Mouse (Mus musculus) macrophage (primary cell): ENCODE data around the gene Slc34a3. TPM values are rescaled to one million over a fixed set of nuclear protein-coding genes. Genes with fewer than 3 reads are reported as not detected.

Experiments
- H3K27ac ChIP-seq: fragments of 350-480 bp; formaldehyde crosslinking; 2 replicates; pipeline ENCODE4 v1.9.0; 2021
- H3K36me3 ChIP-seq: fragments of 350-480 bp; formaldehyde crosslinking; 2 replicates; pipeline ENCODE4 v1.9.0; 2021; ENCODE audit errors: inconsistent target
- H3K4me3 ChIP-seq: fragments of 350-480 bp; formaldehyde crosslinking; 2 replicates; pipeline ENCODE4 v1.9.0; 2021; ENCODE audit errors: inconsistent target
- H3K79me2 ChIP-seq: fragments of 350-480 bp; formaldehyde crosslinking; 2 replicates; pipeline ENCODE4 v1.9.0; 2021; ENCODE audit errors: inconsistent target
- WGBS: methylation state at CpG from one replicate; pipeline ENCODE4 v1.1.7; 2026; ENCODE audit warnings: inconsistent platforms; ENCODE audit not compliant: missing documents; 5-methylcytosine and 5-hydroxymethylcytosine counted together
- polyA plus RNA-seq: library from polyadenylated mRNA; stranded (reverse); fragments of 250-400 nt; gene quantifications from 3 replicates; pipeline ENCODE4 v1.2.4, GENCODE M21; 2018; ENCODE audit warnings: inconsistent platforms

Gene Slc34a3
- polyA plus RNA-seq, 1 experiment from 2014 or later: not detected

DNA sequence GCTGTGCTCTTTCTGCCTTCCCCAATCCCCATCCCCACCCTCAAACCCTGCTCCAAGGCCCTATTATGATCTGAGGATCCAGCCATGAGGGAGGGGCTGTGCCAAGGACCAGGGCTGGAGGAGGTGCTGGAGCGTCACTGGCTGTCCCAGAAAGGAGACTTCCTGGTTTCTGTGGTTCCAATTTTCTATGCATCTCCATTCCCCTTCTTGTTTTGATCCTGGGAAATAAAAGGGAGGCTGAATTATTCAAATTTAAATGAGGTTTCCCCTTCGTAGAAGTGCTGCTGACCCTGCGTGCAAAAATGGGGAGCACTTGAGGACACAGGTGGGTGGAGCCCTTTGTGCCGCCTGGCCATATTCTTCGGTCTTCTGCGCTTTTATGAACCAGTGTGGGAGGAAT is 51.5 kb downstream of the Slc34a3 start:
- Histone ChIP-seq H3K27ac (no peak overlapping the region), H3K79me2 (no peaks in the 10 kb centered on the region), H3K4me3 (no peak overlapping the region), H3K36me3 (no peaks in the 10 kb centered on the region)
- WGBS: 63% methylated on average over 6 of the region's 6 CpGs

DNA sequence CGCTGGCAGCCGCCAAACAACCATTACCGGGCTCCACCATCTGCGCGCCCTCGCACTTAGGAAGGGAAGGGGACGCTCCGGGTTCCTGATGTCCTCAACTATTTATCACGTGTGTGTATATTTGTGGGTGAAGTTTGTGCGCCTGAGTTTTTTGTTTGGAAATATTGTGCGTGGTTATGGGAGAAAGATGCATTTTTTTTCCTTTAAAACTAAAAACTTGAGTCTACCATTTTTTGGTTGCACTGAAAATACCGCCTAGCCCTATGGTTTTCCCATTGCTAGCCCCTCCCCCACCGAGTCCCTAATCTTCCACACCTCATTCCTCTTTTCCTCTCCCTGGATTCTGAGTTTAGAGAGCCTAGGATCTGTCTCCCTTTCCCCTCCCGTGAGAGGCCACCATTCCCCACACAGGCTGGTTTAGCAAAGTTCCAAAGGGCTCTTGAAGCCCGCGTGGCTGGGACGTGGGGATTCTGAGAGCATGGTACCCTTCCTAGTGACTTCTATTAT is 52.2 kb downstream of the Slc34a3 start:
- Histone ChIP-seq H3K27ac (no peak overlapping the region), H3K79me2 (no peaks in the 10 kb centered on the region), H3K4me3 (no peak overlapping the region), H3K36me3 (no peaks in the 10 kb centered on the region)
- 7% methylated on average over 16 of the region's 17 CpGs for WGBS

DNA sequence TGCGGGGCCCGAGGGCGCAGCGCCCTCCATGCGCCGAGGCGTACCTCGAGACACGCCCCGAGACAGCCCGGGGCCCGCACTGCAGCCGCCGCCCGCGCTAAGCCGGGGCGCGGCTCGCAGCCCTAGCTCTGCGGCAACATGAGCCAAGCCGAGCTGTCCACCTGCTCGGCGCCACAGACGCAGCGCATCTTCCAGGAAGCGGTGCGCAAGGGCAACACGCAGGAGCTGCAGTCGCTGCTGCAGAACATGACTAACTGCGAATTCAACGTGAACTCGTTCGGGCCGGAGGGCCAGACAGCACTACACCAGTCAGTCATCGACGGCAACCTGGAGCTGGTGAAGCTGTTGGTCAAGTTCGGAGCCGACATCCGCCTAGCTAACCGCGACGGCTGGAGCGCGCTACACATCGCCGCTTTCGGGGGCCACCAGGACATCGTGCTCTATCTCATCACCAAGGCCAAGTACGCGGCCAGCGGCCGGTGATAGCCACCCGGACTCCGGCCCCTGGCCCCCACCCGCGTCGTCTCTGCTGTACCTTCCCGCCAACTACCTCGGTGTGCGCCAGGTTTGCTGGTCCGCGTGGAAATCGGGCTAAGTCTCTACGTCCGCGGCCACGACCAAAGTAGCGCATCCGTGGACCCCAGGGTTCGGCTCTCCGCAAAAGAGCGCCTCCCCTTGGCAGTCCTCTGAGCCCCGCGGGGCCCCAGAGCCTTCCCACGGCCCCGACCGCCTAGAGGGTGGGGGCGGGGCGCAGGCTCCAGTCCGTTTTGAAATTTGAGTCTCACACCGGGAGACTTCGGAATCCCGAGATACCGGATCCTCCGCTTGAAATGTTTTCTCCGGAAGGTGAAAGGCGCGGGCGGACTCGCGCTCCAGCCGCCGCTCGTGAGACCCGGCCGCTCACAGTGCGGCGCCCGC is 52.9 kb downstream of the Slc34a3 start:
- H3K4me3 ChIP-seq: no peak overlapping the region
- no peaks in the 10 kb centered on the region for H3K36me3 ChIP-seq
- H3K27ac ChIP-seq: no peak overlapping the region
- WGBS: under 1% methylated on average over 83 of the region's 100 CpGs
- H3K79me2 ChIP-seq: no peaks in the 10 kb centered on the region

DNA sequence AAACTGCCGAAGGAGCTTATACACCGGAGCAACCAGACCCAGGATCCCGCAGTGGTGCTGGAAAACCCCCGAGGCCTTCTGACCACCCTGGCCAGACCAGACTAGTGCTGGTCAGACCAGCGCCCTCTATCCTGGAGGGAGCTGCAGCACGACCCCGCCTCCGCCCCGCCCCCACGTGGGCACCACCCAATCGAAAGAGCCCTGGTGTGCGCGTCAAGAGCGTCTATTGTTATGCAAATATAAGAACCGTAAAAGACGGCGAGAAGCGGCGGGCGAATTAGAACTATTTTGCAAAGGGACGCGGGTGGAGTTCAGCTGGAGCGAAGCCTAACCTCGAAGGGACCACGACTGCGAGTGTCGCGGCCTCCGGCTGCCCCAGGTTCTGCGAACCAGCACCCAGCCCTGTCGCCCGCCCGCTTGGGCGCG is 53.7 kb downstream of the Slc34a3 start, which contains the start of gene Nrarp:
Nrarp (plus strand) TSS at position 281 of the 426 bp plus-strand sequence.
- no peak within 1 kb of the TSS for H3K4me3 ChIP-seq
- WGBS: 2% methylated on average over 35 of the region's 35 CpGs
- no peak within 1 kb of the TSS for H3K27ac ChIP-seq
- no peaks in the 10 kb centered on the region for H3K79me2 ChIP-seq
- no peaks in the 10 kb centered on the region for H3K36me3 ChIP-seq

DNA sequence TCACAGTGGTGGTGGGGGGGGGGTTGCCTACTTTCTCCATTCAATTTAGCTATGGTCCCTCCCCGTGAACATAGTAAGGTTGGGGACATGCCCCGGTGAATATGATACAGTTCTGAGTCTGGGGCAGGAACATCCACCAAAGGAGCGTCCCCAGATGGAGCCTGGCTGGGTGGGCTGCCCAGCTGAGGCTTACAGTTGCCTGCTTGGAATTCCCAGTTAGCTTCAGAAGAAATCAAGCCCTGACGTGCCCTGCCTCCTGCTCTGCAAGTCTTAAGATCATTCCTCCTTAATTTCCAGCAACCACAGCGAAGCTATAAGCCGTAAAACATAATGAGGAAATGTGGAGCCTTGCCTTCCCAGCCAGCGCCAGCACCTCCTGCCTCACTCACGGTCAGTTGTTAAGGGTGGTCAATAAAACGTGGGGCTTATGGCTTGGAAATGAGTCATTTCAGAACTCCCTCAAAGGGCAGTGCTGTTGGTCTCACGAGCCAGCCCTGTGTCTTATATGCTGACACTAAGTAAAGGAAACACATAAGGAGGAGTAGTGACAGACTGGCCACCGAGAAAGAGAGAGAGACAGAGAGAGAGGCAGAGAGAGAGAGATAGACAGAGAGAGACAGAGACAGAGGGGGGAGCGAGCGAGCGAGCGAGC is 54.5 kb downstream of the Slc34a3 start:
- Histone ChIP-seq H3K79me2 (no peaks in the 10 kb centered on the region), H3K4me3 (no peak overlapping the region), H3K36me3 (no peaks in the 10 kb centered on the region), H3K27ac (no peak overlapping the region)
- 80% methylated on average over 15 of the region's 15 CpGs for WGBS

Other genes starting within 250 kb of the Slc34a3 start
- 4.8 to 12.0 TPM (median 8.9 TPM) in 3 replicates for gene Nsmf, start 180.0 kb downstream of the Slc34a3 start, polyA plus RNA-seq
- not detected in 3 replicates for gene Entpd8, start 154.1 kb downstream of the Slc34a3 start, polyA plus RNA-seq
- gene Noxa1, start 139.2 kb downstream of the Slc34a3 start, polyA plus RNA-seq: not detected in 3 replicates
- gene Nrarp, start 53.6 kb downstream of the Slc34a3 start, polyA plus RNA-seq: not detected in 3 replicates
- gene Tor4a, start 37.5 kb downstream of the Slc34a3 start, polyA plus RNA-seq: 56.5 to 71.1 TPM (median 57.4 TPM) in 3 replicates
- gene Nelfb, start 22.9 kb downstream of the Slc34a3 start, polyA plus RNA-seq: 18.9 to 30.4 TPM (median 29.5 TPM) in 3 replicates
- gene Stpg3, start 19.7 kb downstream of the Slc34a3 start, polyA plus RNA-seq: not detected in 3 replicates
- gene Fam166a, start 15.6 kb downstream of the Slc34a3 start, polyA plus RNA-seq: not detected in 3 replicates
- 49.1 to 144 TPM (median 76.8 TPM) in 3 replicates for gene Tubb4b, start 9.7 kb downstream of the Slc34a3 start, polyA plus RNA-seq
- gene Rnf224, start 2.4 kb upstream of the Slc34a3 start, polyA plus RNA-seq: not detected in 3 replicates
- gene Rnf208, start 7.9 kb upstream of the Slc34a3 start, polyA plus RNA-seq: 0.21 to 0.42 TPM in 2 of 3 replicates, not detected in the other
- gene Cysrt1, start 8.1 kb upstream of the Slc34a3 start, polyA plus RNA-seq: not detected in 3 replicates
- gene AL732309.1, start 12.5 kb upstream of the Slc34a3 start, polyA plus RNA-seq: 3.0 to 6.1 TPM (median 4.7 TPM) in 3 replicates
- 5.9 to 17.1 TPM (median 12.4 TPM) in 3 replicates for gene Tmem203, start 21.1 kb upstream of the Slc34a3 start, polyA plus RNA-seq
- gene Tprn, start 28.3 kb upstream of the Slc34a3 start, polyA plus RNA-seq: 6.1 to 7.8 TPM (median 6.6 TPM) in 3 replicates
- gene Ssna1, start 38.1 kb upstream of the Slc34a3 start, polyA plus RNA-seq: 26.0 to 60.7 TPM (median 55.7 TPM) in 3 replicates
- 51.0 to 59.8 TPM (median 54.1 TPM) in 3 replicates for gene Anapc2, start 38.1 kb upstream of the Slc34a3 start, polyA plus RNA-seq
- gene Tmem210, start 53.8 kb upstream of the Slc34a3 start, polyA plus RNA-seq: not detected in 3 replicates
- not detected in 3 replicates for gene Lrrc26, start 55.6 kb upstream of the Slc34a3 start, polyA plus RNA-seq
- gene Grin1, start 84.8 kb upstream of the Slc34a3 start, polyA plus RNA-seq: not detected in 3 replicates
- 36.0 to 43.5 TPM (median 43.4 TPM) in 3 replicates for gene Man1b1, start 98.0 kb upstream of the Slc34a3 start, polyA plus RNA-seq
- 101 to 192 TPM (median 107 TPM) in 3 replicates for gene Dpp7, start 122.0 kb upstream of the Slc34a3 start, polyA plus RNA-seq
- gene Uap1l1, start 131.3 kb upstream of the Slc34a3 start, polyA plus RNA-seq: 55.8 to 128 TPM (median 119 TPM) in 3 replicates
- 0.13 to 0.73 TPM in 2 of 3 replicates, not detected in the other for gene Sapcd2, start 138.0 kb upstream of the Slc34a3 start, polyA plus RNA-seq
- gene Entpd2, start 161.5 kb upstream of the Slc34a3 start, polyA plus RNA-seq: 0.07 TPM in 1 of 3 replicates, not detected in the others
- 1.2 to 2.9 TPM (median 2.5 TPM) in 3 replicates for gene Npdc1, start 165.0 kb upstream of the Slc34a3 start, polyA plus RNA-seq
- gene Fut7, start 188.9 kb upstream of the Slc34a3 start, polyA plus RNA-seq: 1.3 to 2.4 TPM (median 2.2 TPM) in 3 replicates
- 9.5 to 19.7 TPM (median 13.5 TPM) in 3 replicates for gene Abca2, start 194.3 kb upstream of the Slc34a3 start, polyA plus RNA-seq
- gene Clic3, start 222.5 kb upstream of the Slc34a3 start, polyA plus RNA-seq: not detected in 3 replicates
- 6.0 to 12.9 TPM (median 6.4 TPM) in 3 replicates for gene Paxx, start 226.7 kb upstream of the Slc34a3 start, polyA plus RNA-seq
- gene Ptgds, start 235.7 kb upstream of the Slc34a3 start, polyA plus RNA-seq: not detected in 3 replicates